Mouse (Mus musculus) liver, embryonic 13.5 days (tissue): ENCODE data around the gene Zfp287. TPM values are rescaled to one million over a fixed set of nuclear protein-coding genes. Genes with fewer than 3 reads are reported as not detected.

Source experiments
- ATAC-seq: fragments of 200-750 bp; cut with Nextera tagmentation; 2 replicates; pipeline ENCODE4 v1.8.0; 2017; ENCODE audit warnings: low read depth, mild to moderate bottlenecking, moderate number of reproducible peaks, moderate library complexity
- DNase-seq: peaks from one replicate; pipeline ENCODE4 v3.0.0; 2022
- H3K27ac ChIP-seq: fragments of 300-500 bp; sonication (generic); 2 replicates; pipeline ENCODE4 v1.5.1; 2015; ENCODE audit warnings: moderate library complexity, mild to moderate bottlenecking, inconsistent platforms
- H3K27me3 ChIP-seq: fragments of 300-500 bp; sonication (generic); 2 replicates; pipeline ENCODE4 v1.6.1; 2015; ENCODE audit warnings: mild to moderate bottlenecking, inconsistent platforms
- H3K36me3 ChIP-seq: fragments of 300-500 bp; sonication (generic); 2 replicates; pipeline ENCODE4 v1.6.1; 2015; ENCODE audit warnings: mild to moderate bottlenecking, inconsistent platforms
- H3K4me1 ChIP-seq: fragments of 300-500 bp; sonication (generic); replicated peaks from 2 replicates; pipeline ENCODE4 v1.6.1; 2015; ENCODE audit warnings: inconsistent platforms
- H3K4me2 ChIP-seq: fragments of 300-500 bp; sonication (generic); 2 replicates; pipeline ENCODE4 v1.6.1; 2015; ENCODE audit warnings: inconsistent platforms, mild to moderate bottlenecking, moderate library complexity
- H3K4me3 ChIP-seq: fragments of 300-500 bp; sonication (generic); replicated peaks from 2 replicates; pipeline ENCODE4 v1.5.1; 2015; ENCODE audit warnings: mild to moderate bottlenecking, inconsistent platforms
- H3K9ac ChIP-seq: fragments of 300-500 bp; sonication (generic); 2 replicates; pipeline ENCODE4 v1.6.1; 2015; ENCODE audit warnings: mild to moderate bottlenecking, inconsistent platforms
- H3K9me3 ChIP-seq: fragments of 300-500 bp; sonication (generic); replicated peaks from 2 replicates; pipeline ENCODE4 v1.6.1; 2016; ENCODE audit warnings: inconsistent platforms
- WGBS: fragments of 180-500 bp; shearing (Covaris S2); methylation state at CpG from one replicate; pipeline ENCODE4 v1.1.7; 2015; ENCODE audit not compliant: insufficient replicate concordance; 5-methylcytosine and 5-hydroxymethylcytosine counted together
- polyA plus RNA-seq: library from polyadenylated mRNA; unstranded; fragments of >200 nt; fragmentation: Nextera tagmentation; extraction: Ambion mirVana; gene quantifications from 2 replicates; pipeline ENCODE4 v1.2.1, GENCODE M21; 2015

The Zfp287 gene
- polyA plus RNA-seq, 1 experiment from 2014 or later, result 0.47 TPM

DNA sequence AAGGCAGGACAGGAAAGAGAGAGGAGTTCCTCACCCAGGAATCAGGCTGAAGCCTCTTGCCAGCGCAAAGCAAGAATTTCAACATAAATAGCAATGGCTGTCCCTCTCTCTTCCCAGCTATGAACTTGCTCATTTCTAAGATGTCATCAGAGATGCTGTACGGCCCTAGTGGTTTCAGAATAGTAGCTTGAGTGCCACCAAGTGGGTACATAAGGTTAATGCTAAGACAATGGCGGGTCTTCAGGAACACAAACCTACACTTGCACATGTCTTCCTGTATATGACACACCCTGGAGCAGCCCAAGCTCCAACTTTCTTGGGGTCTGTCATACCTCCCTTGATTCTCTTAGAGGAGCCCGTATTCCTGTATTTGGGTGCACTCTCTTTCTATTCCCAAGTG is 32.0 kb downstream of the Zfp287 start:
- ATAC-seq (no peak), DNase-seq (no peak)
- Histone ChIP-seq H3K36me3 (no peaks in the 10 kb centered on the region), H3K4me1 (no peaks in the 10 kb centered on the region), H3K4me2 (no peak overlapping the region), H3K27ac (no peak overlapping the region), H3K4me3 (no peak overlapping the region), H3K9ac (no peak overlapping the region), H3K27me3 (no peaks in the 10 kb centered on the region), H3K9me3 (no peaks in the 10 kb centered on the region)
- WGBS, result 43% methylated on average over 4 of the region's 4 CpGs

DNA sequence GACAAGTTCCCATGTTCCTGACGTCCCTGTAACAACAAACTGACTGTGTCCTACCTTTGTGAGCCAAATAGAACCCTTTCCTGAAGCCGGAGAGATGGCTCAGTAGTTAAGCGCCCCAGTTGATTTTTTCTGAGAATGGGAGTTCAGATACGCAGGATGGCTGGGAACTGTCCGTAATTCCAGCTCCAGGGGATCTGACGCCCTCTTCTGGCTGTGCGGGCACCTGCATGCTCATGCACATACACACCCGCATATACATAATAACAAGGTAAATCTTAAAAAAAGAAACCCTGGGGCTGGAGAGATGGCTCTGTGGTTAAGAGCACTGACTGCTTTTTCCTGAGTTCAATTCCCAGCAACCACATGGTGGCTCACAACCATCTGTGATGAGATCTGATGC is 36.6 kb downstream of the Zfp287 start:
- Histone ChIP-seq H3K27ac (no peak overlapping the region), H3K4me2 (no peak overlapping the region), H3K4me3 (no peak overlapping the region), H3K9ac (no peak overlapping the region), H3K4me1 (no peaks in the 10 kb centered on the region), H3K36me3 (no peaks in the 10 kb centered on the region), H3K9me3 (no peaks in the 10 kb centered on the region), H3K27me3 (no peaks in the 10 kb centered on the region)
- WGBS, result 84% methylated on average over 8 of the region's 8 CpGs
- no peak for ATAC-seq
- DNase-seq, result no peak

DNA sequence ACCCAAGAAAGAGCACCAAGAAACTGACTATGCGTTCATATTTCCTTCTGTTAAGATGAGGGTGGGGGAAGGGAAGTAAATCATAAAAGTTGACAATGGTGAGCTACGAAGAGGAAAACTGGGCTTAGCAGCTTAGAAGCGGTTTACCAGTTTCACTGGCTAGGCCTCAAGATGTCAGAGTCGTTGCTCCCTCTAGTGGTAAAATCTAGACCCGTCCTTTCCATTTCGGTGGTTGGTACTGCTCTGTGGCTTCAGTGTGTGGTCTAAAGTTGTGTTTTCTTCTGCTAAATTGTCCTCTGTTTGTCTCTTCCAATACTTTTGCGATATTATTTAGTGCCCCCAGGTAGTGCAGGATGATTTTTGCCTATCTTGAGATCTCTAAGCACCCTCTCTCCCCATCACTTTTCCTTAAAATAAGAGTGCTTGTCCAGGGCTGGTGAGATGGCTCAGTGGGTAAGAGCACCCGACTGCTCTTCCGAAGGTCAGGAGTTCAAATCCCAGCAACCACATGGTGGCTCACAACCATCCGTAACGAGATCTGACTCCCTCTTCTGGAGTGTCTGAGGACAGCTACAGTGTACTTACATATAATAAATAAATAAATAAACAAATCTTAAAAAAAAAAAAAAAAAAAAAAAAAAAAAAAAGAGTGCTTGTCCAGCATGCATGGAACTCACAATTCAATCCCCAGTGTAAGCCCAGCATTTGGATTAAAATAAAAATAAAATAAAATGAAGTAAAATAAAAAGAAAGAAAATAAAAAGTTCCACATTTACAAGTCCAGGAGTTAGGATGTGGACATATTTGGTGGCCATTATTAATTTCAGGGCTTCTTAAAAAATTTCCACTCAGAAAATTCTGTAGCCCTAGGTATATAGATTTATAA is 38.2 kb downstream of the Zfp287 start:
- no peaks in the 10 kb centered on the region for H3K27me3 ChIP-seq
- H3K27ac ChIP-seq, result no peak overlapping the region
- WGBS, result 25% methylated on average over 9 of the region's 11 CpGs
- H3K4me3 ChIP-seq, result no peak overlapping the region
- H3K9me3 ChIP-seq, result no peaks in the 10 kb centered on the region
- no peak overlapping the region for H3K4me2 ChIP-seq
- H3K9ac ChIP-seq, result no peak overlapping the region
- H3K36me3 ChIP-seq, result no peaks in the 10 kb centered on the region
- H3K4me1 ChIP-seq, result no peaks in the 10 kb centered on the region
- DNase-seq (peak; percentile 3), ATAC-seq (no peak; the same call in 1 of the 2 replicates)

DNA sequence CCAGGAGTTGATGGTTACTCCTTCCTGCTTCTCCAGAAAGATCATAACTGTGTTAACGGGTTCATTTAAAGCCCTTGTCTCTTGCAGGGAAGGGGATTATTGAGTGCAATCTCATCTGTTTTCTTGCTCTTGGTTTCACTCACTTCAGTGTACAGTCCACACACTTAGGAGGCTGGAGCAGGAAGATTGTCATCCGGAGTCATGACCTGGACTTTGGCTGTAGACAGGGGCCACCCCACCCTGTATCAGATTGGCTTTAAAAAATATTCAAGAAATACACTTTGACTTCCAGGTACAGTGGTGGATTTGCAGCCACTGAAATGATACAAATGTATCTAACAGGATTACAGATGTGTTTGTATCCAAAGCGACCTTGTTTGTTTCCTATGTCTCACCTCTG is 40.1 kb downstream of the Zfp287 start:
- no peak overlapping the region for H3K9ac ChIP-seq
- H3K9me3 ChIP-seq, result no peaks in the 10 kb centered on the region
- H3K4me3 ChIP-seq, result no peak overlapping the region
- no peaks in the 10 kb centered on the region for H3K27me3 ChIP-seq
- ATAC-seq (no peak), DNase-seq (no peak)
- 75% methylated on average over 3 of the region's 3 CpGs for WGBS
- no peaks in the 10 kb centered on the region for H3K4me1 ChIP-seq
- H3K4me2 ChIP-seq, result no peak overlapping the region
- H3K27ac ChIP-seq, result no peak overlapping the region
- H3K36me3 ChIP-seq, result no peaks in the 10 kb centered on the region

GRCm38 (mm10) chr11:62679954-62680353 is 51.8 kb downstream of the Zfp287 start:
- Histone ChIP-seq H3K36me3 (no peaks in the 10 kb centered on the region), H3K4me3 (no peak overlapping the region), H3K4me2 (no peak overlapping the region), H3K27ac (no peak overlapping the region), H3K27me3 (no peaks in the 10 kb centered on the region), H3K9me3 (no peaks in the 10 kb centered on the region), H3K9ac (no peak overlapping the region), H3K4me1 (0 out of 2 replicates have a peak, but pooled peaks cover 4% of the 10 kb centered on the region)
- 67% methylated on average over 4 of the region's 4 CpGs for WGBS
- ATAC-seq (no peak), DNase-seq (no peak)

GRCm38 (mm10) chr11:62678778-62679354 is 52.8 kb downstream of the Zfp287 start:
- no peaks in the 10 kb centered on the region for H3K9me3 ChIP-seq
- ATAC-seq, result 0 out of 2 replicates have a peak, but pooled peaks have one; percentile 31

GRCm38 (mm10) chr11:62676290-62676596 is 55.5 kb downstream of the Zfp287 start:
- Histone ChIP-seq H3K27me3 (no peaks in the 10 kb centered on the region), H3K9me3 (no peaks in the 10 kb centered on the region), H3K4me3 (no peak overlapping the region), H3K27ac (no peak overlapping the region), H3K9ac (no peak overlapping the region), H3K36me3 (no peaks in the 10 kb centered on the region), H3K4me2 (no peak overlapping the region), H3K4me1 (0 out of 2 replicates have a peak, but pooled peaks cover 4% of the 10 kb centered on the region)
- 81% methylated on average over 4 of the region's 4 CpGs for WGBS
- ATAC-seq (no peak), DNase-seq (no peak)

More at GRCm38 (mm10) chr11:62678778-62679354, 52.8 kb downstream of the Zfp287 start:
- no peak overlapping the region for H3K4me3 ChIP-seq
- WGBS, result 67% methylated on average over 7 of the region's 7 CpGs
- no peak overlapping the region for H3K9ac ChIP-seq
- no peak overlapping the region for H3K27ac ChIP-seq
- H3K27me3 ChIP-seq, result no peaks in the 10 kb centered on the region
- no peak for DNase-seq
- H3K4me2 ChIP-seq, result no peak overlapping the region
- 0 out of 2 replicates have a peak, but pooled peaks cover 4% of the 10 kb centered on the region for H3K4me1 ChIP-seq
- H3K36me3 ChIP-seq, result no peaks in the 10 kb centered on the region

- Histone ChIP-seq H3K4me1 (0 out of 2 replicates have a peak, but pooled peaks cover 4% of the 10 kb centered on the region), H3K9ac (peak overlapping the region; percentile 42; the same call in 1 of the 2 replicates), H3K27me3 (no peaks in the 10 kb centered on the region), H3K4me2 (peak overlapping the region; percentile 48), H3K36me3 (no peaks in the 10 kb centered on the region), H3K27ac (no peak overlapping the region), H3K9me3 (no peaks in the 10 kb centered on the region), H3K4me3 (peak overlapping the region; percentile 29)
- ATAC-seq (peak; percentile 74; the same call in 1 of the 2 replicates), DNase-seq (peak; percentile 37)
- WGBS, result 17% methylated on average over 17 of the region's 17 CpGs
Observed at GRCm38 (mm10) chr11:62675480-62676289, 56.0 kb downstream of the Zfp287 start.

GRCm38 (mm10) chr11:62670006-62670405 is 61.7 kb downstream of the Zfp287 start:
- H3K9ac ChIP-seq, result no peak overlapping the region
- no peak overlapping the region for H3K4me2 ChIP-seq
- no peak overlapping the region for H3K27ac ChIP-seq
- H3K9me3 ChIP-seq, result no peaks in the 10 kb centered on the region
- DNase-seq, result no peak
- 58% methylated on average over 6 of the region's 6 CpGs for WGBS
- ATAC-seq, result no peak
- no peak overlapping the region for H3K4me3 ChIP-seq
- no peaks in the 10 kb centered on the region for H3K4me1 ChIP-seq
- no peaks in the 10 kb centered on the region for H3K36me3 ChIP-seq
- H3K27me3 ChIP-seq, result no peaks in the 10 kb centered on the region

GRCm38 (mm10) chr11:62669471-62669870 is 62.2 kb downstream of the Zfp287 start:
- H3K36me3 ChIP-seq, result no peaks in the 10 kb centered on the region
- H3K4me3 ChIP-seq, result no peak overlapping the region
- no peaks in the 10 kb centered on the region for H3K9me3 ChIP-seq
- no peak overlapping the region for H3K4me2 ChIP-seq
- no peak for DNase-seq
- no peak overlapping the region for H3K9ac ChIP-seq
- WGBS, result 45% methylated on average over 12 of the region's 12 CpGs
- H3K27me3 ChIP-seq, result no peaks in the 10 kb centered on the region
- ATAC-seq, result no peak
- H3K27ac ChIP-seq, result no peak overlapping the region
- no peaks in the 10 kb centered on the region for H3K4me1 ChIP-seq

DNA sequence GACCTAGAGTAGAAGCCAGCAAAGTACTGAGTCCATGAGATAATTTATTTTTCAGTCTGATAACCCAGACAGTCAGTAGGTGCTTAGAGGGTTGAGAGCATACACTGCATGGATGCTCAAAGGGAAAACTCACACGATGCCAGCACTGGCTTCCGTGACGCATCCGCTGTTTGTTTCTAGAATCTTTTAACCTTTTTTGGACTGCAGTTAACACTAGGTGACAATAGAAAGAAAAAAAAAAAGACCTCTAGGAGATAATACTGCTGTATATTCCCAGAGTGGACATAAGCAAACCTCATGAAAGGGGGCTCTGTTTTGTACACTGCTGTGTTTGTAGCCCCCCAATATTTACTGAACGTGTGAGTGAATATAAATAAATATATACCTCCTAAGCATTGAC is 62.7 kb downstream of the Zfp287 start:
- ATAC-seq (no peak), DNase-seq (no peak)
- H3K27me3 ChIP-seq, result no peaks in the 10 kb centered on the region
- 82% methylated on average over 5 of the region's 5 CpGs for WGBS
- H3K9ac ChIP-seq, result no peak overlapping the region
- H3K4me2 ChIP-seq, result no peak overlapping the region
- H3K4me3 ChIP-seq, result no peak overlapping the region
- H3K9me3 ChIP-seq, result no peaks in the 10 kb centered on the region
- H3K4me1 ChIP-seq, result no peaks in the 10 kb centered on the region
- H3K36me3 ChIP-seq, result no peaks in the 10 kb centered on the region
- no peak overlapping the region for H3K27ac ChIP-seq
